Mouse (Mus musculus) embryo, embryonic 10 days (tissue): Measurements from ENCODE around the gene Fbxo42.

Source experiments
- DNase-seq: peaks from one replicate; pipeline ENCODE4 v3.0.0-alpha.2; 2015; ENCODE audit warnings: low spot score

The Fbxo42 gene

DNA sequence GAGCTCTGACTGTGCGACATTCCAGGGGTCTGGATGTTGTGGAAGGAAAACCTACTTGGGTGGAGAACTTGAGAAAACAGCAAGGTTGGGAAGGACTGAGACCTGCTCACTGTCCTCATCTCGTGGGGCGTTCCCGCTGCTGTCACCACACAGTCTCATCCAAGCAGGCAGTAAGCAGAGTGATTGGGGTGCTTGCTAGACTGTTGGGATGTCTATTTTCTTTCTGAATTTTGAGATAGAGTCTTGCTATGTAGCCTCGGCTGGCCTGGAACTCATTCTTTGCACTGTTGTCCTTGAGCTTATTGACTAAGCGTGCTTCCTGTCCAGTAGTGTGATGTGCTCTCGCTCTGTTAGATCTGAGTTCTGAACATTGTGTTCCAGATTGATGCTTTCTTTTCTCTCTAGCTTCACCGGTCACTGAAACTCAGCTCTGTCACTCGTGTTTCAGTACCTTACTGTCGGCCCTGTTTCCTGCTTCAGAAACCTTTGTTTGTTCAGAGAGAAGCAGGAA is 28.7 kb downstream of the Fbxo42 start:
- no peak for DNase-seq

DNA sequence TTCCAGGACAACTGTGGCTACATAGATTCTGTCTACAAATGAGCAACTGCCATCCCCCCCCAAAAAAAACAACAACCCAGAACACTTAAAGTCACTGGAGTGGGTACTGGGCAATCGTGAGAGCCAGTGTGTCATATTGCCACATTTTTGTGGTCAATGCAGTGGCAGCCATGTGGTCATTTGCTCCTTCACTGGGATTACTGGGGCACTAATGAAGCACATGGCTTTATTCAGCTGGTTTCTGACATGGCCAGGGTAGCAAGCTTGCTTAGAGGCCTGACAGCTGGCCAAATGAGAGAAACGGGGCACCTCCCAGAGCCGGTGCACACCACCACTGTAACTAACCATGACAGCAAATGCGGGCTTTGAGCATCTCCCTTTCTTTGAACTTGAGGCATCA is 30.8 kb downstream of the Fbxo42 start:
- no peak for DNase-seq

DNA sequence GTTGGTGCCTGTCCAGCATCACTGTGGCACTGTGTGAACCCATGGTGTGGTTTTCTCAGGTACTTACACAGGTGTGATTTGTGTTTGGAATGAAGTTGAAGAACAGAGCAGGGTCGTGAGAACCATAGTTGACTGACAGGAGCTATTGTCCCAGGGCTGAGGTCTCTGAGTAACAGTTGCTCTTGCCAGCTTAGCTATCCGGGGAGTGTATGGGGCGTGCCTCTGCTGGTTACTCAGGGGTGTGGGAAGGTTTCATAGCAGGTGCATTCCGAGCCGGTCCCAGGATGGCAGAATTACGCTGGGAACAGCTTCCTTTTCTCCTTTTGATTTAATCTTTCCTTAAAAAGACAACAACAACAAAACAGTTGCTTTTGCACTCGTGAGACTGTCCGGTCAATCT is 33.1 kb downstream of the Fbxo42 start:
- no peak for DNase-seq

DNA sequence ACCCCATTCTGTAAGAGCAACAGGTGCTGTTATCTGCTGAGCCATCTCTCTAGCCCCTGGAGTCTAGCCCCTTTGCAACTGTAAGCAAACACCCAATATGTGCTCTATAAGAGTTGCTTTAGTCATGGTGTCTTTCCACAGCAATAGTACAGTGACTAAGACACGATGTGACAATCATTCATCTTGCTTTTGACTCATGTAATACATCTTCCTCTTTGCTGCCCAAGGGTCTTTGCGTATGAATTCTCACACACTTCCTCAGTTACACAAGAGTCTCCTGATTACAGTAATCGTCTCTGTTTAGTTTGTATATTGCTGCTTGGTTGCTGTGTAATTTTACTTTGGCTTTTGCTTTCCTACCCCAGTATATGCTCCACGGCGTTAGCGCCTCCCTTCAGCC is 34.3 kb downstream of the Fbxo42 start:
- no peak for DNase-seq

DNA sequence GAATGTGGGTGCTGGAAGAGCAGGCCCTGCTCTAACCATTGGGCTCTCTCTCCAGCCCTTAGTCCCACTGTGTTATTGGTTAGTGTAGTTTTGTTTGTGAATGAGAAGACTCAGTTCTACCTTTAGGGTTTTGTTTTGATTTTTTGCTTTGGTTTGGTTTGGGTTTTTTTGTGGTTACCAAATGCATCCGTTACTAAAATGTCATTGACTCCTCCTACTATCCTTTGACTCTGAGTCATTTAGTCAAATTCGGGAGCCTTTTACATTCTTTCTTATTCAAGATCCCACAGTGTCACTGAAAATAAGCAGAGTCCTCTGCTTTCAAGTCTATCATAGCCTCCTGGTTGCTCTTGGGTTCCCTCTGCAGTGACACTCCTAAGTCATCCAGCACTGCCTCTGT is 36.2 kb downstream of the Fbxo42 start:
- no peak for DNase-seq

DNA sequence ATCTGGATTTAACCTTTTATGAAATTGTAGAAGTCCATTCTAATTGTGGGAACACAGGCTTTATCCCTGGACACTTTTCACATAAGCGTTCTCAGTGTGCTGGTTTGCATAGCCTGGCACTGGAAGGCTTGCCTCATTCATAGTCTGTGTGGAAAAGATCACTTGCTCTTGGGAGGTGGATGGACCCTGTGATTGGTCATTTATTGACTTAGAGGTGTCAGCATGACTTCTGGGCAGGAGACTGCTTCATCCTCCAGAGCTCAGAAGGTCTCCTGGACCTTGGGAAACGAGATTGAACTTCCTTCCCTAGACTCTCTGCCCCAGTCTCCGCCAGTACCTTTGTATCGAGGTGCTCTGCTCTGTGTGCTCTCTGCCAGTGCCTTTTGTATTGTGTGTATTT is 36.7 kb downstream of the Fbxo42 start:
- no peak for DNase-seq

DNA sequence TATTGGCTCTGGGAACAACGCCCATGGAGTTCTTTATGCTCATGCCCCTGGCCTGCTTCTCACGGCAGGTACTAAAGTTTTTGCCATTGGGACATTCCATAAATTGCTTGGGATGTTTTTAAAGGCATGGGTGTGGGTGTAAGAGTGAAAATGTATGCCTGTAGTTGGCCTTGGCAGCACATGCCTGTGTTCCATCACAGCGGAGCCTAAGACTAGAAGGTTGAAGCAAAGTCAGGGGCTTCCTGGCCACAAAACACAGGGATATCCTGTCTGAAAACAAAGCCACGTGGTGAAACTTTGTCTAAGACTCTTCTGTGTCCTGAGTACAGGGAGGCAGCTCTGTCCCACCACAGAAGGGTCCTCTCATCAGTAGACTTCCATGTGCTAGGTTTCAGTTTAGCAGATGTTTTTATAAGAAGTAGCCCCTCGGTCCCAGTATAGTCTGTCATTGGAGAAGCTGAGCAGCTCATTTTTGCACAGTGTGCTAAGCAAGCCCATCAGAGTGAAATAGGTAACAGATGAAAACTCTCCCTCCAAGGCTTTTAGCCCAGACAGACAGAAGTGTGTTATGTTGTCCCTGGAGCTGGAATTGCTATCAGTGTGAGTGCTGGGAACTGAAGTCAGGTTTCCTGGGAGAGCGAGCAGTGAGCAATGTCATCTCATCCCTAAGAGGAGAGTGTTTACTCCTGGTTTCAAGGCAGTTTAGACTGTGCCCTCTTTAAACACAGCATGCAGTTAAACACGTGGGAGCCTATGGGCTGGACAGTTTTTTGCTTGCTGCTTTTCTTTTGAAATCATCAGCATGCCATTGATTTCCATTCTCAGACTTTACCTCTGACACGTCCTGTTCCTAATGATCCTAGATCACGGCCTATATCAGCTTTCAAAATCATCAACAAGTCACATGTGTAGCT is 39.5 kb downstream of the Fbxo42 start:
- no peak for DNase-seq

DNA sequence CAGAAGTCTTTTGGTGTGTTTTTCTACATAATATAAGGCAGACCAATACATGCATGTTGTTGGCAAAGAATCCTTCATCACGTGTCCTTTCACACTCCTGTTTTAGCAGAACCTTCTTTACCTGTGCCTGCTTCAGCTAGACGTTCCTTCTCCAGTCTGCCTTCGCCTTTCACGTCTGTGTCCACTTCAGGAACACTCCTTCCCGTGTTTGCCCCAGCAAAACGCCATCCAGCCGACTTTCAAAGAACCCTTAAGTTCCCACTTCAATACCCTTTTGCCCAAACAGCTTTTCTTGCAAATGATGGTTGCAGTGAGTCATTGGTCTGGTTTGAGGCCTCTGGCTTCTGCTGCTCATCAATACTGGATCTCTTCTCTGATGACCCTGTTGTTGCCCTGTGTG is 43.6 kb downstream of the Fbxo42 start:
- DNase-seq = no peak

DNA sequence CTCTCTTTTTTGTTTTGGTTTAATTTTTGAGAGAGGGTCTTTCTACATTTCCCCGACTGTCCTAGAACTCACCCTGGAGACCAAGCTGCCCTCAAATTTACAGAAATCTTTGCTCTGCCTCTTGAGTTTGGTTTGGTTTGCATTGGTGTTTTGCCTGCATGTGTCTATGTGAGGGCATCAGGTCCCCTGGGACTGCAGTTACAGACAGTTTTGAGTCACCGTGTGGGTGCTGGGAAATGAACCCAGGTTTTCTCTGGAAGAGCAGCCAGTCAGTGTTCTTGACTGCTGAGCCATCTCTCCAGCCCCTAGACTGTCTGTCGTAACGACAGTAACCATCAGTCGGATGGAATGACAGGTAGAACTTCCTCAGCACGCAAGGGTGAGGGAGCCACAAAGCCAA is 46.8 kb downstream of the Fbxo42 start:
- DNase-seq = no peak

DNA sequence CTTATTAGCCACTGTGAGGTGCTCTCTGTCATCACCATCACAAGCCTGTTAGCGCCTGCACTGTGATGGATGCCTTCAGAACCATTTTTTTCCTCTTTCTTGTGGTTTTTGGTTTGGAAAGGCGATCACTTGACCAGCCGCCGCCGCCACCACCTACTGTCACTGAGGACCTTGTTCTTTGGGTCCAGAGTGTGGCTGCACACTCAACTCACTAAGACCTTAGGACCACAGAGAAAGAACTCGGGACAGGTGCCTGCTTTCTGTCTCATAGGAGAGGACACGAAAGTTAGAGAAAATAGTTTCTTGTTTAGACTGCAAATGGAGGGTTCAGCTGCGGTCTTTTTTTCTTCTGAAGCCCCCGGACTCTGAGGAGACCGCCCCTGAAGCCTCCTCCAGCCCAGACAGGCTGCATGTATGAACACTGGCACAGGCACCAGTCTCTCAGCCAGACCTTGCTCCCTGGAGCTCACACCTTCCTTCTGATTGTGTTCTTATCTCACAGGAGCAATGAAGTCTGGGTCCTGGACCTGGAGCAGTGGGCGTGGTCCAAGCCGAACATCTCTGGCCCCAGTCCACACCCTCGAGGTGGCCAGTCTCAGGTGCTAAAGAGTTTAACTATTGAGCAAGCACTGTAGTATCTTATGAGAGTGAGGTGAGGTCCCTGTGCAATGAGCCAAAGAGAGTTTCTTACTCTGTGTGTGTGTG is 49.4 kb downstream of the Fbxo42 start:
- DNase-seq = no peak

DNA sequence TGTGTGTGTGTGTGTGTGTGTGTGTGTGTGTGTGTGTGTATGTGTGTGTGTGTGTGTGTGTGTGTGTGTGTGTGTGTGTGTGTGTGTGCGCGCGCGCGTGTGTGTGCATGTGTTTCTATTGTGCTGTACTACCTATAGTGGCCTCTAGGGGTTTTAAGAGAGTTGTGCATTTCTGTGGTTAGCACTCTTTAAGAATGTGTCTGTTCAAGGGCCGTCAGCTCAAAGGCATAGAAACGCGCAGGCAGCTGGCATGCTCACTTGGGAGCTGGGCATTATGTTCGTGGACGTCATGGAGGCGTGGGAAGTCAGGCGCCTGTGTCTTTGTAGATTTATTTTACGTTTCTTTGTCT is 49.9 kb downstream of the Fbxo42 start:
- DNase-seq = no peak

DNA sequence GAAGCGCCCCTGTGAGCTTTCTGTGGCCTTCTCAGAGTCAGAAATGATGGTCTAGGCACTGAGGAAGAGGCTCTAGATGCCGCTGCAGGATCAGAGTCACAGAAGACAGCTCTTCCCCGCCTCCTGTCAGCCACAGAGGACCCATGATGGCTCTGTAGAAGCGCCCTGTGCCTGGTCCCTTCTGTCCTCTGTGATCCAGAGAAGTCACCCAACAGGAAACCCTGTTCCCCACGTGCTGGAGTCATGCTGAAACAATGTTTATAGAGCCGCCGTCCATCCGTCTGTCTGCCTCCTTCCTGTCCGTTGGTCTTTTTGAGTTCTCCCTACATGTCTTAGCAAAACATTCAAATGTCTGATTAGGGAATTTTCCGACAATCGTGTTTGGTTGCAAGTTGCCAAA is 53.2 kb downstream of the Fbxo42 start:
- DNase-seq = no peak

DNA sequence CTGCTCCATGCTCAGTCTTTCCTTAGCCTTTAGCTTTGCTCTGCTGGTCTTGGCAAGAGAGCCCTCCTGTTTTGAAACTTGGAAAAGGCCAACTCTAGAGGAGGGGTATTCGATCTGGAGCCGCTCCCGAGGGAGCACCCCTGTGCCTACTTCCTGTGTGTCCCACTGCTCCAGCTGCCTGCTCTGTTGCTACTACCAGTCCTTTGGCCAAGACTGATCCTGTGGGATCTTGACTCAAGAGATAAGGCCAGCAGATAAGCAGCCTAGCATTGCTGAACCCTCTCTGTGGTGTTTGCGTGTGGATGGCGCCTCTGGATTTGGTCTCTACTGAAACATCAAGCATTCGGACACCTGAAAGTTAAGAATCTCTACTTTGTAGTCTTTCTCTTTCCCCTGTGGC is 54.5 kb downstream of the Fbxo42 start:
- DNase-seq = no peak

DNA sequence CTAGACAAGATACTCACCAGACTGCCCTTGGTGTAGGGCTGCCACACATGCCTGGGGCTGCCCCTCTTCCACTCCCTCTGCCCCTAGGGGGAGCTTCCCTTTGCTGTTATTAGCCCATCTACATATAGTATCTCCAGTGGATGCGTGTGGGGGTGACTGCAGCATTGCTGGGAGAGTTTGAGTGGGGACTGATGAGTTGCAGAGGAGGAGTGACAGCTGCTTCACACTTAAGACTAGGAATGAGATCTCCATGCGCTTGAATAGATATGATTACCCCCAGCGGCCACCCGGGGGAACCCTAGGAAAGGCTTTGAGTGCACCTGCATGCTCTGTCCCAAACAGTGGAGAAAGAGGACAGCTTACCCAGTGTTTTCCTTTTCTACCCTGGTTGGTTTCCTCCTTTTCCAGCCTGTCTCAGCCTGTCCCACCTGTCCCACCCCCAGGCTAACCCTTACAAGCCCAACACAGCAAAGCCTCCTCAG is 56.9 kb downstream of the Fbxo42 start:
- DNase-seq = no peak

DNA sequence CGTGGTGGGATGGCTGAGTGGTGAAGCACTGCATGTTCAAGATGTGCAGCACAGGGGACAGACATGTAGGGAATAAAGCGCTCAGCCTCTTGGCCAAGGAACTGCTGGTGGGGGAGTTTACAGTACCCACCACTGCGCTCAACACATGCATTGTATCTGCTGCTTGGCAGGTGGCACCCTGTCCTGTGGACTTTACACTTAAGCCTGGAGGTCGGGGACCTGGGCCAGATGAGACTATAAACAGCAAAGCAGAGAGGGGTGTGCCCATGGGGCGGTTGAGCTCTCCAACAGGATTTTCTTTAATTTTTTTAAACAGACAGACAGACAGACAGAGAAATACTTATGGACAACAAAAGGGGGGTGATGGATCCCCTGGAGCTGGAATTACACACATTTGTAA is 59.4 kb downstream of the Fbxo42 start:
- no peak for DNase-seq

DNA sequence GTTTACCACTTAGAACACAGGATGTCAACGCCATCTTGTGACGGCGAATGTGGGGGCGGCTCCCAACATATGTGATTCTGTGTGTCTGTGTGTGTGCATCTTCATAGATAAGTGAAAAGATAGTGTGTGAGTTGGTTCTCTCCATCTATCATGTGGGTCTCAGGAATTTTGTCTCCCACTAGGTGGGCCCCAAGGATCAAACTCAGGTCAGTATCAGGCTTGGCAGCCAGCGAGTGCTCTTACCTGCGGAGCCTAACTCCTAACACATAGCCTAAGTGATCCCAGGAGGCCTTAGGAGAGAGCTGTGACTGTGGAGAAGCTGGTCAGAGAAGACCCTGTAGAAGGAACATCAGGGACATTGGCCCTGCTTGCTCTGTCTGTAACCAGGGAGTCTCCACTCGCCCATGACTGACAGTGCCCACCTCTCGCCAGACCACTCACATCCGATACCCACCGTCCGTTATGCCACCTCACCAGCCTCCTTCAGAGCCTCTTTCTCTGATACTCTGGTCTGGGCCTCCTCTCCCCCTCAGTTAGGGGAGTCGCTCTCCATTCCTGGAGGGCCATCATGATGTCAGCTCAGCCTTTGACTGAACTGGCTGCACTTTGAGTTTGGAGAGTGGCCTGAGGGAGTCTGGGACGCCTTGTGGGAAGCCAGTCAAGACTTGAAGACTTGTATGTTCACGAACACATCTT is 63.0 kb downstream of the Fbxo42 start:
- no peak for DNase-seq

DNA sequence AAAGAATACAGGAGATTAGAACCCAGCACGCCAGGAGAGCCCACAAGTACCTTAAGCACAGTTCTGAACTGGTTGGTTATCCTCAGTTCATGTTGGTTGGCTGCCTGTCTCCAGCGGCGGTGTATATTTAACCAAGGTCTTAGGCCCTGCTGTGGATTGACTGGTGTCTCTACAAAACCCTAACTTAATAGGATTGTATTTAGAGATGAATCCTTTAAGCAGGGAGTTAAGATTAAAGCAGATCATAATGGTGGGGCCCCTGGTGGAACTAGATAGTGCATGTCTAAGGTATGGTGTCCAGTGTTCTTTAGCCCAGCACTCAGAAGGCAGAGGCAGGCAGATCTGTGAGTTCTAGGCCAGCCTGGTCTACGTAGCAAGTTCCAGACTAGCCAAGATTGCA is 63.9 kb downstream of the Fbxo42 start:
- DNase-seq = no peak

DNA sequence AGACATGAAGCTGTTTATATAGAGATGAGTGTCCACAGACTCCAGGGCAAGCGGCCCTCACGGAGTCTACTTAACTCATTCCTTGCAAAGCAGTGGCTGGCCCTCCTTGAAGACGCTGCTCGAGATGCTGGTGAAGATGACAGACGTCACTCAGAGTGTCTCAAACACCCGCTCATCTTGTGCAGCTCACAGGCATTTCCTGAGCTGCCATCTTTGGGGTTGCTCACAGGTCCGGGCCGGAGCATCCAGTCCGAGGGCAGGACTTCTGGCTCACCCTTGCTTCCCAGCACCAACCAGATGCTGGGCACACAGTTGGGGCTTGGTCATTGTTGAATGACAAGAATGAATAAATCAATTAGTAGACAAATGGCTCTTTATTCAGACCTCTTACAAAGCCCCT is 65.2 kb downstream of the Fbxo42 start:
- no peak for DNase-seq

DNA sequence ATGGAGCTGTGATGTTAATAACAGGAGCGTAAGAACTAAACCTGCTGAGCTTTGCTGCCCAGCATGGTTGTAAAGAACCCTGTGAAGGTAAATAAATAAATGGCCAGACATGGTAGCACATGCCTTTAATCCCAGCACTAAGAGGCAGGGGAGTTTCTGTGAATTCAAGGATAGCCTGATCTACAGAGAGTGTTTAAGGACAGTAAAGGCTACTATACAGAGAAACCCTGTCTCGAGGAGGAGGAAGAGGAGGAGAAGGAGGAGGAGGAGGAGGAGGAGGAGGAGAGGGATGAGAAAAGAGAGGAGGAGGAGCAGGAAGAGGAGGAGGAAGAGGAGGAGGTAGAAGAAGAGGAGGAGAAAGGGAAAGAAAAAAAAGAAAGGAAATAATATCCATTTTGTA is 65.6 kb downstream of the Fbxo42 start:
- DNase-seq = no peak

DNA sequence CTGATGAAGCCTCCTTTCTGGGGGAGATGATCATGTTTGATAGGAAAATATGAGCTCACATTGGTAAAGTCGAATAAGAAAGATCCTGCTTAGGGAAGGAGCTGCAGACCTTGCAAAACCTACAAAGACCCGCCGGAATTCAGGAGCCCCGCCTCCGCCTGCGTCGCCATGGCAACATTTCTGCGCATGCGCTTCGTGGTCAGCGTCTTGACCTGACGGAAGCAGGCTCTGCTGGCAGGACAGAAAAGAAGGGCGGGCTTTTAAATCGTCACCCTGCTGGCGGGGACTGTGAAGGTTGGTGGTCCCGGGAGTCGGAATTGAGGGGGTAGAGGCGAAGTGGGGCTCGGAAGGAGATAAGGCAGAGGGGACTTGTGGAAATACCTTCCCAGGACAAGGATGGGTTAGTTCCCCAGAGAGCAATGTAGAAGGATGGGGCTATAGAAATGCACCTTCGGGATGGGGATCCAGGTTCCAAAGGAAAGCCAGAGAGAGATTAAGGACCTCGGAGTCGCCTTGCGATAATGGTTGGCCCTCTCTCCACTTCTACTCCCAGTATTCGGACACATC is 66.1 kb downstream of the Fbxo42 start, which contains the start of gene Rsg1:
Gene Rsg1 (plus strand): TSS at position 187 of the 567 bp plus-strand sequence.
- peak; percentile 99 for DNase-seq

DNA sequence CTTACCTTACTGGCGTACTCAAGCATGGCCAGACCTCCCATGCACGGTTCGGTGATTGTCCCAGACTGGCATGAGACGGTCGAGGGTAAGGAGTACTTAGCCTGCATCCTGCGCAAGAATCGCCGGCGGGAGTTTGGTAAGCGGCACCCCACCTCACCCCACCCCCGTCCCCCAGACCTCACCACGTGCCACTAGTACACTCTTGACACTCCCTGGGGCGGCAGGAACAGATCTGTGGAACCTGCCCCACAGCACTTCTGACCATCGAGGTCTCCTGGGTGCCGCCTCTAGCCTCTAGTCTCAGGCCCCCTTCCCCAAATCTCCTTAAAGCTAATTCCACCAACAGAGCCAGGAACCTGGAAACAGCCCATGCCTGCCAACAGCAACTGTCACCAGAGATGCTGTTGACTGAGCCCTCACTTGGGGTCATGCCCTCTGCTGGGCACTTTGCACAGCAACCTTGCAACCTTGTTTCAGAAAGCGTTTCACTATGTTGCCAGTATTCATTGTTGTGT is 66.7 kb downstream of the Fbxo42 start:
- DNase-seq = peak; percentile 74

DNA sequence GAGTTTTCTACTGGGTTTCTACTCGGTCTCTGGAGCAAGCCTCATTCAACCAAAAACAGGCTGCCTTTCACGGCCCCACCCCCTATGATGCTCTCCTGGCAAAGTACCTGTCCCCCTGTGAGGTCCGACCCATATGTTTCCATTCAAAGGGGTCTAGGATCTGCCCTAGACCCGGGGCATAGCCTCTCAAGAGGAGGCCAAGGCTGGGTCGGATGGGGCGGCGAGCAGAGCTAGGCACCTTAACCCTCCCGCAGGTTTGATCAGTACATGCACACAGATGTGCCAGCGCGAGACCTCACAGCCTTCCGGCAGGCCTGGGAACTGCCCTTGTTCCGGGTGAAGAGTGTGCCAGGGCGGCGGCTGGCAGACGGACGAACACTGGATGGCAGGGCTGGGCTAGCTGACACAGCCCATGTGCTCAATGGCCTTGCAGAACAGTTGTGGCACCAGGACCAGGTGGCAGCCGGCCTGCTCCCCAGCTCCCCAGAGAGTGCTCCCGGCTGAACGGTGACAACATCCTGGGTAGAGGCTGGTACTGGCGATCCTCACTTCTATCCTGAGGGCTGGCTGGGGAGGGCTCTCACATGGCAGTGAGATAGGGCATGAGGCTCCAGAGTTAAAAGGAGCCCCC is 72.0 kb downstream of the Fbxo42 start:
- DNase-seq = no peak
